Mouse (Mus musculus): ENCODE measurements at regions not wholly inside any gene's neighbourhood (a gene's known extent, or its start where the extent isn't known, plus 50 kb on each side); places are given as distances from the start of the nearest gene placed in this dataset.

DNA sequence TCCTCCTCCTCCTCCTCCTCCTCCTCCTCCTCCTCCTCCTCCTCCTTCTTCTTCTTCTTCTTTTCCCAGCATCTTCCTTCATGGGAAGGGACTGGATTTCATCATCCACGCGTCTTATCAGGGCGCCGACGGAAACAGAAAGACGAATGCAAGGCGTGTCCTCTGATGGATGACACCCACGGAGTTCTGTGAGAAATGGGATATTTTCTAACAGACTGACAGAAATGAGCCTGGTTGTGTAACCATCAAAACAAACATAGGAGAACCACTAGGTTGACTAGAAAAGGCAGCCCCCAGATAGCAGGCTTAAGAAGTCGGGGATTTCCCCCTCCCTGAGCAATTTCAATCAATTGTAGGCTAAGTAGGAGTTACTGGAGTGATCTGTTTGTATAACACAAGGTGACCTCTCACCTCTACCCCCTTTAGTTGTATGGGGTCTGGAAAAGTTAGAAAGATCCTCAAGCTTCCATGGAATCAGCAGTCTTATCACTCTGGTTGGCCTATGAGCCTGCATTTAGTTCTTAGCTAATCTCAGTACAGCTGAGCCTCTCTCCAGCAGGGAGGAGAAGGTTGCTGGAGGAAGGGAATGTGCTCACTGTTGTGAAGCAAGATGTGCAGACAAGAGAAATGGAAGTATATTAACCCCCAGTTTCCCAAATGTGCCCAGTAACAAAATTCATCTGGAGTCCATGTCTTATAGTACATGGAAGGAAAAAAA, 260.0 kb upstream of the Lyplal1 start:
- DNase-seq (ENCODE audit: low spot score in 2 of 2), result no peak

DNA sequence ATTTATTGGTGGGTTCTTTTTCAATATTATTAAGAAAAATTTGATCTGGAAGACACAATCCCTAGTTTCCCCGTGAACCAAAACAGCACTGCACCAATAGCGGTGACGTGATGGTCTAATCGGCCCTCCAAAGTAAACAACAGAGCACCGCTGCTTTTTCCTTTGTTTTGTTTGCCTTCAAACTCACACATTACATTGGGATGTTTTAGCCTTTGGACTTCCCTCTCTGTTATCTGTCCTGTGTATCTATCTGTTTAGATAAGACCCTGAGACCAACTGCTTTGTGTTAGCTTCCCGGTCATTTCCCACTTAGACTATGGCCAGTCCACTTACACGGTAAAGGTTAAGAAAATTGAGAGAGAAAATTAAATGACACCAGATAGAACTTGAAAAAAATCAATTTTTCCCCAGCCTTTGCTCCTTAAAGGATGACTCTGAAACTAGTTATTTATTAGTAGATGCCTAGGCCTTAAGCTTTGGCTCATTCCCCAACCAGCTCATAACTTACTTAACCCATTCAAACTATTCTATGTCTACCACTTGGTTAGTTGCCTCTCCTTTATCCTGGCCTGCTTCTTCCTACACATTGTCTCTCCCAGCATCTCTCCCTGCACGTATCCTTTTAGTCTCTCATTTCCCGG, 257.0 kb upstream of the Lyplal1 start:
- no peak for DNase-seq (ENCODE audit: low spot score in 2 of 2)

- no peak for DNase-seq (ENCODE audit: low spot score in 2 of 2)
Measured at GRCm38 (mm10) chr1:186373386-186373785, 256.3 kb upstream of the Lyplal1 start.

GRCm38 (mm10) chr1:186372770-186373353, 255.8 kb upstream of the Lyplal1 start:
- no peak for DNase-seq (ENCODE audit: low spot score in 2 of 2)

DNA sequence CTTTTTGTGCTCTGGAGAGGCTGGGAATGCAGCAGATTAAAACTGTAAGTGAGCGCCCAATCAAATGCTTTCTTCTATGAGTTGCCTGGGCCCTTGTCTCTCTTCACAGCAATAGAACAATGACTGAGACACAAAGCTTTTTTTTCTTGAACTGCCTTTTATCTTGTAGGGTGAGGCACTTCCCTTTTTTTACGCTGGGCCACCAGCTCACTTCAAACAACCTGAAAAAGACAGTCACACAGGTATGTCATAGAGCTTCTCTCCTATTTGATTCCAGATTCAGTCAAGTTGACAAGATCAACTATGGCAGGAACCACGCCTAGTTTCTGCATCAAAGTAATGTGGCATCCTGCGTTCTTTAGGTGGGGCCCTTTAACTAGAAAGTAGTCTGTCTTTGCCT, 246.2 kb upstream of the Lyplal1 start:
- DNase-seq (ENCODE audit: low spot score in 2 of 2), result no peak

- no peak for DNase-seq (ENCODE audit: low spot score in 2 of 2)
Measured at GRCm38 (mm10) chr1:186358011-186358670, 241.0 kb upstream of the Lyplal1 start.

GRCm38 (mm10) chr1:186354742-186355141, 237.6 kb upstream of the Lyplal1 start:
- DNase-seq (ENCODE audit: low spot score in 2 of 2), result no peak

DNA sequence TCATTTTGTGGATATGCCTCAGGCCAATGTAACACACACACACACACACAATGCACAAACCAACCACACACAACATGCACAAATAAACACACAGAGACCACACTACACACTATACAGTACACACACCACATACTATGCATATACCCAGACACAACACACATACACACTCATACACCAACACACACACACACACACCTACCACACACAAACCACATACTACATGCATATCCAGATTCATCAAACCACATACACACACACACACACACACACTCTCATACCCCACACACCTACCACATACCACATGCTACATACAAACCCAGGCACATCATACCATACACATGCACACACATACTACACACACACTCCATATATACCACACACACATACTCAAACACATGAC, 237.0 kb upstream of the Lyplal1 start:
- no peak for DNase-seq (ENCODE audit: low spot score in 2 of 2)

DNA sequence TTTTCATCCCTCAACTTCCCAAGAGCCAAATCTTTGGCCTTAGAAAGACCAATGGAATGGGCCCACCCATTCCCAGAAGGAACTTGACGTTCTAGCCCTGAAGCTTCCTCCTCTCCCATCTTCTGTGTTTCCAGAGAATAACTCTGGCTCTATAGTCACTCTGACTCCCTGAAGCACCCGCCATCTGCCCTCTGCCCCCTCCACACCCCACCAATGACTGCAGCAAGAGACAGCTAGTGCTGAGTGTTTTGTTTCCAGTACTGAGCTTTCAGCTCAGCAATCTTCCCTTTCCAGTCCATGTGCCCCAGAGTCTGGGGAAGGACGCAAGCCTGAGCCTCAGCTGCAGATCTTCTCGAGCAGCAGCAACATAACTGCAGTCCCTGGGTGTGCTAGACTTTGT, 233.3 kb upstream of the Lyplal1 start:
- no peak for DNase-seq (ENCODE audit: low spot score in 2 of 2)

- DNase-seq (ENCODE audit: low spot score in 2 of 2), result no peak
Measured at GRCm38 (mm10) chr1:186349966-186350365, 232.9 kb upstream of the Lyplal1 start.

- DNase-seq (ENCODE audit: low spot score in 2 of 2), result no peak
Measured at GRCm38 (mm10) chr1:186347413-186348147, 230.5 kb upstream of the Lyplal1 start.

DNA sequence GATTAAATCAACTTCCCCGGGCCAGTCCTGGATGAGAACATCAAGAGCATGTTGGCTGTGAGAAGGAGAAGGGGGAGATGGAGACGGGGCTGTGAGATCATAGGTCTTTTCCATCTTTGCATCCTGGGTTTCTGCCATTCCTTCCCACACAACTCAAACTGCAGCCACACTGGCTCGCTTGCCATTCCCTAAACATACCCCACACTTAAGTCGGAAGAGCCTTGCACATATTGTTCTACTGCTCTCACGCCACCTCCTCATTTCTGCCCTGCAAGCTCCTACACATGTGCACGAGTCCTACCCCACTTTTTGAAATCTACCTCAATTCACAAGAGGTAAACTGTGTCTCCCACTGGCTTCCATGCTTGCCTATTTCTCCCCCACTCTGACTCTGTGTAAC, 228.3 kb upstream of the Lyplal1 start:
- no peak for DNase-seq (ENCODE audit: low spot score in 2 of 2)

- DNase-seq (ENCODE audit: low spot score in 2 of 2), result no peak
Measured at GRCm38 (mm10) chr1:186342931-186343506, 225.9 kb upstream of the Lyplal1 start.

DNA sequence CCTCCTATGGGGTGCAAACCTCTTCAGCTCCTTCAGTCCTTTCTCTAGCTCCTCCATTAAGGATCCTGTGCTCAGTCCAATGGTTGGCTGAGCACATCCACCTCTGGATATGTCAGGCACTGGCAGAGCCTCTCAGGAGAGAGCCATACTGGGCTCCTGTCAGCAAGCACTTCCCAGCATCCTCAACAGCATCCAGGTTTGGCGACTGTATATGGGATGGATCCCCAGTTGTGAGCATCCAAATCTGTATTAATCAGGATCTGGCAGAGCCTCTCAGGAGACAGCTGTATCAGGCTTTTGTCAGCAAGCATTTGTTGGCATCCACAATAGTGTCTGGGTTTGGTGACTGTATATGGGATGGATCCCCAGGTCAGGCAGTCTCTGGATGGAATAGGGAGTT, 225.3 kb upstream of the Lyplal1 start:
- DNase-seq (ENCODE audit: low spot score in 2 of 2), result no peak

GRCm38 (mm10) chr1:186341878-186342277, 224.8 kb upstream of the Lyplal1 start:
- no peak for DNase-seq (ENCODE audit: low spot score in 2 of 2)

- no peak for DNase-seq (ENCODE audit: low spot score in 2 of 2)
Measured at GRCm38 (mm10) chr1:186340701-186341100, 223.6 kb upstream of the Lyplal1 start.

- DNase-seq (ENCODE audit: low spot score in 2 of 2), result no peak
Measured at GRCm38 (mm10) chr1:186317285-186317684, 200.2 kb upstream of the Lyplal1 start.

DNA sequence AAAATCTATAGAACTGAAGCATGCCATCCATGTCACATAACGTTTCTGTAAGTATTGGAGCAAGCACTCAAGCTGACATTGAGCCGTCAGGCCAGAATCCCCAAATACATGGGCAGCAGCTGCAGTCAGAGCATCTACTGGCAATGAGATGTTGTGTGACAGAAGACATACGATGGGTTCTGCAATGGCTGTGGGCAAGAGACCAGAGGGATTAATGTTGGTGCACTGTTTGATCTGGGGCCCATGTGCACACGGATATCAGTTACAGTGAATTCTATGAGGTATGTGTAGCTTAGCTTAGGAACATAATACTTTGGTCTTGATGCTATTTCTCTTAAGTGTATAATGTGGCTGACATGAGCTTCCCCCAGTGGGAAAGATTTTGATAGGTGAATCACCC, 197.1 kb upstream of the Lyplal1 start:
- DNase-seq (ENCODE audit: low spot score in 2 of 2), result no peak

GRCm38 (mm10) chr1:186312698-186313097, 195.6 kb upstream of the Lyplal1 start:
- DNase-seq (ENCODE audit: low spot score in 2 of 2), result no peak

GRCm38 (mm10) chr1:186312008-186312407, 194.9 kb upstream of the Lyplal1 start:
- DNase-seq (ENCODE audit: low spot score in 2 of 2), result no peak

DNA sequence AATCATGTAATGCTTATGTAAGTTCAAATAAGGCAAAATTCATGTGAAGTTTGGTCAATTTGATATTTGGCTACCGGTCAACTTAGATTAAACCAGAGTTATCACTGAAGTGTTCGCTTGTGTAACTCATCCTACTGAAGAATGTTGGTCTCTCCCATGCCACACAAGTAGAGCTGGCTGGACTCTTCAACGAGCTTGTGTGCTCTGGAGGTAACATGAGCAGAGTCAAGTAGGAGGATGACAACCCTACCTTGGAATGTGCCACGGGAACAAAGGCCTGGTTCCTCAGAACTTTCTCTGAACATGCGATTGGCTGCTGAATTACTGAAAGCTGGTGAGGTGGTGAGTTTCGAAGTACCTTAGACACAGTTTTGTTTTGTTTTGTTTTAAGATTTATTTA, 190.5 kb upstream of the Lyplal1 start:
- DNase-seq (ENCODE audit: low spot score in 2 of 2), result no peak

GRCm38 (mm10) chr1:186297464-186297863, 180.4 kb upstream of the Lyplal1 start:
- no peak for DNase-seq (ENCODE audit: low spot score in 2 of 2)

All from thymus, postnatal 10 days (tissue).